Mouse (Mus musculus) lung, embryonic 14.5 days (tissue): ENCODE measurements around the gene Sptb. TPM values are rescaled to one million over a fixed set of nuclear protein-coding genes. Genes with fewer than 3 reads are reported as not detected.

ENCODE experiments used
- ATAC-seq: fragments of 200-750 bp; cut with Nextera tagmentation; 2 replicates; pipeline ENCODE4 v1.8.0; 2017; ENCODE audit warnings: mild to moderate bottlenecking, moderate TSS enrichment, moderate library complexity; ENCODE audit not compliant: insufficient read depth
- DNase-seq: peaks from one replicate; pipeline ENCODE4 v3.0.0-alpha.2; 2015
- H3K27ac ChIP-seq: fragments of 300-500 bp; sonication (generic); 2 replicates; pipeline ENCODE4 v1.5.1; 2014; ENCODE audit warnings: low read depth, mild to moderate bottlenecking, moderate library complexity
- H3K27me3 ChIP-seq: fragments of 300-500 bp; sonication (generic); 2 replicates; pipeline ENCODE4 v1.6.1; 2014; ENCODE audit warnings: low read length, control low read depth; ENCODE audit not compliant: insufficient read depth
- H3K36me3 ChIP-seq: fragments of 300-500 bp; sonication (generic); 2 replicates; pipeline ENCODE4 v1.6.1; 2014; ENCODE audit warnings: control low read depth; ENCODE audit not compliant: insufficient read depth
- H3K4me1 ChIP-seq: fragments of 300-500 bp; sonication (generic); 2 replicates; pipeline ENCODE4 v1.6.1; 2014; ENCODE audit warnings: antibody characterized with exemption, control low read depth; ENCODE audit not compliant: insufficient read depth
- H3K4me2 ChIP-seq: fragments of 300-500 bp; sonication (generic); 2 replicates; pipeline ENCODE4 v1.6.1; 2014; ENCODE audit warnings: mild to moderate bottlenecking
- H3K4me3 ChIP-seq: fragments of 300-500 bp; sonication (generic); 2 replicates; pipeline ENCODE4 v1.5.1; 2014; ENCODE audit warnings: low read depth, low read length
- H3K9ac ChIP-seq: fragments of 300-500 bp; sonication (generic); 2 replicates; pipeline ENCODE4 v1.6.1; 2014
- H3K9me3 ChIP-seq: fragments of 300-500 bp; sonication (generic); 2 replicates; pipeline ENCODE4 v1.6.1; 2016; ENCODE audit warnings: low read depth, low read length, control low read depth
- CTCF ChIP-seq: IDR thresholded peaks from 2 replicates; pipeline ENCODE4 v1.5.1; 2016; ENCODE audit warnings: antibody characterized with exemption, low read depth
- WGBS: fragments of 180-500 bp; shearing (Covaris S2); extraction: QIAGEN DNeasy Blood & Tissue Kit; methylation state at CpG from one replicate; pipeline ENCODE4 v1.1.7; 2014; 5-methylcytosine and 5-hydroxymethylcytosine counted together
- polyA plus RNA-seq: library from polyadenylated mRNA; unstranded; fragments of >200 nt; fragmentation: Nextera tagmentation; extraction: Ambion mirVana; gene quantifications from 2 replicates; pipeline ENCODE4 v1.2.1, GENCODE M21; 2014

Sptb gene
- polyA plus RNA-seq, 1 experiment from 2014 or later, result 1.2 TPM

GRCm38 (mm10) chr12:76566284-76566683 is 144.1 kb downstream of the Sptb start:
- ATAC-seq, result no peak
- no peak overlapping the region for H3K27ac ChIP-seq
- no peak overlapping the region for H3K9ac ChIP-seq
- no peak overlapping the region for H3K4me2 ChIP-seq
- no peak overlapping the region for H3K4me3 ChIP-seq
- no peaks in the 10 kb centered on the region for H3K27me3 ChIP-seq
- no peaks in the 10 kb centered on the region; the same call in 1 of the 2 replicates for H3K4me1 ChIP-seq
- DNase-seq, result no peak
- no peaks in the 10 kb centered on the region for H3K9me3 ChIP-seq
- 84% methylated on average over 10 of the region's 10 CpGs for WGBS
- TF ChIP-seq CTCF, result no peak
- H3K36me3 ChIP-seq, result peaks cover 56% of the 10 kb centered on the region

- Histone ChIP-seq H3K27ac (no peak overlapping the region), H3K9me3 (no peaks in the 10 kb centered on the region), H3K4me3 (no peak overlapping the region), H3K4me2 (no peak overlapping the region), H3K36me3 (peaks cover 57% of the 10 kb centered on the region), H3K27me3 (no peaks in the 10 kb centered on the region), H3K4me1 (no peaks in the 10 kb centered on the region), H3K9ac (no peak overlapping the region)
- WGBS, result 77% methylated on average over 4 of the region's 4 CpGs
- TF ChIP-seq CTCF, result no peak
- ATAC-seq (no peak), DNase-seq (no peak)
Observed at GRCm38 (mm10) chr12:76562196-76562595, 148.2 kb downstream of the Sptb start.

- Histone ChIP-seq H3K9me3 (no peaks in the 10 kb centered on the region), H3K27ac (no peak overlapping the region), H3K4me3 (no peak overlapping the region), H3K4me1 (peaks cover 17% of the 10 kb centered on the region), H3K9ac (no peak overlapping the region), H3K27me3 (no peaks in the 10 kb centered on the region), H3K36me3 (peaks cover 22% of the 10 kb centered on the region), H3K4me2 (no peak overlapping the region)
- TF ChIP-seq CTCF, result no peak
- WGBS, result 55% methylated on average over 5 of the region's 5 CpGs
- no peak for DNase-seq
- ATAC-seq, result no peak; the same call in 1 of the 2 replicates
Observed at GRCm38 (mm10) chr12:76558206-76558605, 152.1 kb downstream of the Sptb start.

GRCm38 (mm10) chr12:76556745-76557389 is 153.5 kb downstream of the Sptb start:
- Histone ChIP-seq H3K9ac (no peak overlapping the region; the same call in 1 of the 2 replicates), H3K9me3 (no peaks in the 10 kb centered on the region), H3K4me2 (no peak overlapping the region), H3K27me3 (no peaks in the 10 kb centered on the region), H3K27ac (no peak overlapping the region), H3K4me3 (no peak overlapping the region), H3K36me3 (peaks cover 11% of the 10 kb centered on the region), H3K4me1 (peaks cover 24% of the 10 kb centered on the region)
- no peak for ATAC-seq
- no peak for TF ChIP-seq CTCF
- DNase-seq, result no peak
- 22% methylated on average over 6 of the region's 6 CpGs for WGBS

- H3K9ac ChIP-seq, result no peak overlapping the region; the same call in 1 of the 2 replicates
- H3K36me3 ChIP-seq, result peaks cover 11% of the 10 kb centered on the region
- WGBS, result 84% methylated on average over 7 of the region's 7 CpGs
- ATAC-seq (no peak), DNase-seq (no peak)
- no peak overlapping the region for H3K4me2 ChIP-seq
- H3K4me3 ChIP-seq, result no peak overlapping the region
- H3K9me3 ChIP-seq, result no peaks in the 10 kb centered on the region
- peaks cover 26% of the 10 kb centered on the region for H3K4me1 ChIP-seq
- H3K27me3 ChIP-seq, result no peaks in the 10 kb centered on the region
- H3K27ac ChIP-seq, result no peak overlapping the region
- TF ChIP-seq CTCF, result no peak
Observed at GRCm38 (mm10) chr12:76556187-76556586, 154.2 kb downstream of the Sptb start.

GRCm38 (mm10) chr12:76554871-76555386 is 155.4 kb downstream of the Sptb start:
- Histone ChIP-seq H3K27me3 (no peaks in the 10 kb centered on the region), H3K36me3 (peaks cover under 1% of the 10 kb centered on the region; the same call in 1 of the 2 replicates), H3K4me1 (peaks cover 26% of the 10 kb centered on the region), H3K9me3 (no peaks in the 10 kb centered on the region), H3K4me3 (no peak overlapping the region), H3K27ac (no peak overlapping the region), H3K9ac (no peak overlapping the region), H3K4me2 (no peak overlapping the region)
- WGBS, result 90% methylated on average over 3 of the region's 3 CpGs
- DNase-seq, result no peak
- no peak for ATAC-seq
- TF ChIP-seq CTCF, result no peak

GRCm38 (mm10) chr12:76554392-76554791 is 156.0 kb downstream of the Sptb start:
- ATAC-seq (no peak), DNase-seq (no peak)
- no peak overlapping the region for H3K4me3 ChIP-seq
- H3K36me3 ChIP-seq, result no peaks in the 10 kb centered on the region
- no peak overlapping the region for H3K27ac ChIP-seq
- no peak for TF ChIP-seq CTCF
- H3K4me2 ChIP-seq, result no peak overlapping the region
- no peaks in the 10 kb centered on the region for H3K9me3 ChIP-seq
- H3K4me1 ChIP-seq, result peaks cover 26% of the 10 kb centered on the region
- 86% methylated on average over 3 of the region's 3 CpGs for WGBS
- H3K9ac ChIP-seq, result no peak overlapping the region
- H3K27me3 ChIP-seq, result no peaks in the 10 kb centered on the region
